Mouse (Mus musculus) liver, postnatal 0 days (tissue): ENCODE measurements around the gene Taok3.

Source experiments
- CTCF ChIP-seq: sonication (generic); IDR thresholded peaks from 2 replicates; pipeline ENCODE4 v1.5.1; 2016; ENCODE audit warnings: antibody characterized with exemption, low read depth
- EP300 ChIP-seq: IDR thresholded peaks from 2 replicates; pipeline ENCODE4 v1.6.1; 2016; ENCODE audit warnings: antibody characterized with exemption, low read depth, mild to moderate bottlenecking

GRCm38 (mm10) chr5:117271945-117272344, 152.0 kb downstream of the Taok3 start:
- TF ChIP-seq CTCF (no peak), EP300 (no peak)
